Mouse (Mus musculus): Measurements from ENCODE around the gene Mob2.

GRCm38 (mm10) chr7:141994121-141994520, 66.7 kb downstream of the Mob2 start:
- no peak for TF ChIP-seq EP300 (IDR thresholded peaks at IDR 0.05; ENCODE audit: insufficient read depth, low read depth, low read length)
- TF ChIP-seq CTCF (IDR thresholded peaks at IDR 0.05; ENCODE audit: low read depth, low read length): no peak
